Mouse (Mus musculus): ENCODE measurements around the gene Hnrnpu.

- no peak for TF ChIP-seq POLR2A (IDR thresholded peaks at IDR 0.05; ENCODE audit: extremely low read depth, insufficient read depth, low read length)
- TF ChIP-seq CTCF (IDR thresholded peaks at IDR 0.05; ENCODE audit: low read depth, low read length) = no peak
These were observed 39.3 kb upstream of the Hnrnpu start for GRCm38 (mm10) chr1:178376907-178377306.

All from liver, adult 2 months (tissue).